Mouse (Mus musculus) embryonic stem cell, embryonic (primary cell): Measurements from ENCODE around the gene Dynlt1c.
"Not testable (repeated sequence)": the region's sequence is repeated elsewhere in the genome, so short reads cannot be mapped to it uniquely, and the experiment has no call there.

Source experiments
- CTCF ChIA-PET, 4 experiments: fragments of 300-600 bp in 2 of 4; fragments of 350-600 bp in 2 of 4; sonication (Branson Sonifier 250); formaldehyde crosslinking; loops; one replicate each; lab custom pipeline; 2022; ENCODE audit warnings: inconsistent platforms in 2 of 4; lab: Charles Lee
- POLR2A ChIA-PET, 4 experiments: fragments of 300-600 bp in 2 of 4; fragments of 350-600 bp in 2 of 4; sonication (Branson Sonifier 250); formaldehyde crosslinking; loops; one replicate each; lab custom pipeline; 2022; ENCODE audit warnings: antibody characterized with exemption in 4 of 4, inconsistent platforms in 1 of 4; lab: Charles Lee

Dynlt1c gene

DNA sequence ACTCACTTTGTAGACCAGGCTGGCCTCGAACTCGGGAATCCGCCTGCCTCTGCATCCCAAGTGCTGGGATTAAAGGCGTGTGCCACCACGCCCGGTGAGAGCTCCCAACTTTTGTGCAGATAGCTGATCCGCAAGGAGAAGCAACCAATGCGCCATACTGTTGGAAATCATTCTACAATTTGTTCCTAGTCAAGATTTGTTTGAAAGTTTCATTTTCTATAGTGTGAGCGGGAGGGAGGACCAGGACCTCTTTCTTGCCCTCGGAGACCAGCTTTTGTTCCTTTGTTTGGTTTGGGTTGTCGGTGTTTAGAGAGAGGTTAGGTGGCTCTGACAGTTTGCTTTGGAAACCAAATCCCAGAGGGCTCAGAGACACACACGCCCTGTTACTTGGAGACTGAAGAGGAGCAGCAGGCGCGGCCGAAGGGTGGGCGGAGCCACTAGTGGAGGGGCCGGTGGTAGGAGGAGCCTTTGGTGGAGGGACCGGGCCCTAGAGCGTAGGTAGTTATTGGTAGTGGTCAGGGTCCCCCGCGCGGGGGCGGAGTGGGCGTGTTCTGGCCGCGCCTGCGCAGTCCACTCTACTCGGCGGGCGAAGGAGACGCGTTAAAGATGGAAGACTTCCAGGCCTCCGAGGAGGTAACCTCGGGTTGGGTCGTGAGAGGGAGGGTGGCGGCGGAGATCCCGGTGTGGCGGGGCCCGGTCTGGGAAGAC, at the start of gene Dynlt1c:
Gene Dynlt1c (plus strand): TSS at position 468 of the 708 bp plus-strand sequence.
- CTCF ChIA-PET, POLR2A ChIA-PET: not testable (repeated sequence)

- POLR2A ChIA-PET, CTCF ChIA-PET: not testable (repeated sequence)
Observed at GRCm38 (mm10) chr17:6553798-6554197, 47.7 kb upstream of the Dynlt1c start.

DNA sequence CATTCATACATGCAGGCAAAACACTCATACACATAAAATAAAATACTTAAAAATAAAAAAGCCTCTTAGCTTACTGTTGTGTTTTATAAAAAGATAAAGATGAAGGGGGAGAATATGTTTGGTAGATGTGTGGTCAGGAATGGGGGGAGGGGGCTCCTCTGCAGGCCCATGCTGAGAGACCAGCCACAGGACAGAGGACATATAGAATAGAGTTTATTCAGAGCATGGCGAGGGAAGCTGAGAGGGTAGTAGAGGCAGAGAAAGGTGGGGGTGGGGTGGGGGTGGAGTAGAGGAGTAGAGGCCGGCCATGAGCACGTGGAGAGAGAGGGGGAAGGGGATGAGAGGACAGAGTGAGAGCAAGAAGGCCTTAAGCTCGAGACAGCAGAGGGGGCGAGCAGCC, 47.2 kb upstream of the Dynlt1c start:
- POLR2A ChIA-PET, CTCF ChIA-PET: not testable (repeated sequence)

DNA sequence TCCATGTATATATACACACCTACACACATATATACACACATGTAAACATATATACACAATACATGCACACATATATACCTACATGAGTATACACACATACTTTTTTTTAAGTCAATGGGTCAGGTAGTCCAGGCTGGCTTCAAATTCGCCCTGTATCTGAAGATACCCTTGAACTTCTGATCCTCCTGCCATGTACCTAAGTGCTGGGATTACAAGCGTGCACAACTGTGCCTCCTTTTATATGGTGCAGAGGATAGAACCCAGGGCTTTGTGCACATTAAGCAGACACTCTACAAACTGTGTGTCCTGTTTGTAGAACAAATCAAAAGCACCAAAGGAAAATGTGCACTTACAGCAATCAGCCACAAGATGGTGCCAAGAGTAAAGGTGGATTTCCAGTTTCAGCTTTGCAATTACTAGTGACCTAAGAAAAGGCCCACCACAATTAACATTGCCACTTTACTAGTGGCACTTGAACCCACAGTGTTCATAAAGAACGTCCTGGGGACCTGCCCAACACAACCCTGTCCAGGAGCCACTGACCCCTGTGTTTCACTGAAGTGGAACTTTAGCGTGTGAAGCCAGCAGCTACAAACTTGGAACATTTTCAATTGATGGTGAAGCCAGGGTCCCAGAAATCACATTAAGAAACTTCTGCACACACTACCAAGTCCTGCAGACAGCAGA, 41.9 kb upstream of the Dynlt1c start:
- CTCF ChIA-PET, POLR2A ChIA-PET: not testable (repeated sequence)

- CTCF ChIA-PET, POLR2A ChIA-PET: not testable (repeated sequence)
Observed at GRCm38 (mm10) chr17:6564866-6565265, 36.6 kb upstream of the Dynlt1c start.

GRCm38 (mm10) chr17:6567908-6568307, 33.6 kb upstream of the Dynlt1c start:
- POLR2A ChIA-PET, result not testable (repeated sequence)

DNA sequence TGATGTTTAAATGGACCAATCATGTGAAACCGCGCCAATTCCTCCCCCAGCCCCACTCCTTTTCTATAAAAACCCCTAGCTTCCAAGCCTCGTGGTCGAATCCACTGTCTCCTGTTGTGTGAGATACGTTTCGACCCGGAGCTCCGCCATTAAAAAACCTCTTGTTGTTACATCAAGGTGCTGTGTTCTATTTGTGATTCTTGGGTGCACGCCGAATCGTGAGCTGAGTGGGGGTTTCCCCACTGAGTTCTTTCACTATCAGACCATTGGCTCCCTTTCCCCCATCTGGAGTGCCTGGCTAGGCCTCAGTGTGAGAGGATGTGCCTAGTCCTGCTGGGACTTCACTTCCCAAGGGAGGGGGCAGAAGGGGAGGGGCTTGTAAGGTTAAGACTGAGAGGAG, 30.2 kb upstream of the Dynlt1c start:
- POLR2A ChIA-PET, CTCF ChIA-PET: not testable (repeated sequence)

More at GRCm38 (mm10) chr17:6567908-6568307, 33.6 kb upstream of the Dynlt1c start:
- CTCF ChIA-PET, result not testable (repeated sequence)

GRCm38 (mm10) chr17:6572202-6572601, 29.3 kb upstream of the Dynlt1c start:
- POLR2A ChIA-PET, CTCF ChIA-PET: not testable (repeated sequence)

DNA sequence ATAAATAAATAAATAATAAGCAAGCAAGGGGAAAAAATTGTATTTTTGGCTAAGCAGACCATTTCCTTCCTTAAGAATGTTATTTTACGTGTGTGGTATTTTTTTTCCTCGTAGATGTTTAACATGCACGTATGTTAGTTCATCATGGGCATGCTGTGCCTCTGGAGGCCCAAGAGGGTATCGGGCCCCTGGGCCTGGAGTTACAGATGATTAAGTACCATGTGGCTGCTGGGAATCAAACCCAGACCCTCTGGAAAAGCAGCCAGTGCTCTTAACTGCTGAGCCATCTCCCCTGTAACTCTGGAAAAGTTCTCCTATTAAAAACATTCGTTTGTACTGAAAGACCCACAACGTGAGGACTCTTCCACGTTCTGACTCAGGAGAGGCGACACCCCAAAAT, 26.1 kb upstream of the Dynlt1c start:
- CTCF ChIA-PET, POLR2A ChIA-PET: not testable (repeated sequence)

DNA sequence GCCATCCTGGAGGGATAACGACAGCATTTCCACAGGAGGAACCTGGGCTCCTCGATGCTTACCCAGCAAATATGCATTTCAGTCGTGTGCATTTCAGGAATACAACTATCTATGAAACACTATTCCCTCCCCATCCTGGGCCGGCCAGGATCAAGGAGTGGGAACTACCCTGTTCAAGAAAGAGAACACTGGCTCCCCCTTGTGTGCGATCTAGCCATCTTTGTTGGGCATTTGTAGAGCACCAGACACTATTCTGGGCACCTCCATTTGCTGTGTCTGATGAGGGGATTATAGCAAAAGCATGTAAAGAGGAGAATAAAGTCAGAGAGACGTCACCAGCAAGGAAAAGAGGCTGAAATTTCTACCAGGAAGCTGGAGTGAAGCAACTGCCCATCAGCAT, 12.8 kb upstream of the Dynlt1c start:
- POLR2A ChIA-PET, CTCF ChIA-PET: not testable (repeated sequence)

GRCm38 (mm10) chr17:6592109-6592508, 9.4 kb upstream of the Dynlt1c start:
- CTCF ChIA-PET, POLR2A ChIA-PET: not testable (repeated sequence)

- CTCF ChIA-PET, POLR2A ChIA-PET: not testable (repeated sequence)
Observed at GRCm38 (mm10) chr17:6593896-6594295, 7.6 kb upstream of the Dynlt1c start.

DNA sequence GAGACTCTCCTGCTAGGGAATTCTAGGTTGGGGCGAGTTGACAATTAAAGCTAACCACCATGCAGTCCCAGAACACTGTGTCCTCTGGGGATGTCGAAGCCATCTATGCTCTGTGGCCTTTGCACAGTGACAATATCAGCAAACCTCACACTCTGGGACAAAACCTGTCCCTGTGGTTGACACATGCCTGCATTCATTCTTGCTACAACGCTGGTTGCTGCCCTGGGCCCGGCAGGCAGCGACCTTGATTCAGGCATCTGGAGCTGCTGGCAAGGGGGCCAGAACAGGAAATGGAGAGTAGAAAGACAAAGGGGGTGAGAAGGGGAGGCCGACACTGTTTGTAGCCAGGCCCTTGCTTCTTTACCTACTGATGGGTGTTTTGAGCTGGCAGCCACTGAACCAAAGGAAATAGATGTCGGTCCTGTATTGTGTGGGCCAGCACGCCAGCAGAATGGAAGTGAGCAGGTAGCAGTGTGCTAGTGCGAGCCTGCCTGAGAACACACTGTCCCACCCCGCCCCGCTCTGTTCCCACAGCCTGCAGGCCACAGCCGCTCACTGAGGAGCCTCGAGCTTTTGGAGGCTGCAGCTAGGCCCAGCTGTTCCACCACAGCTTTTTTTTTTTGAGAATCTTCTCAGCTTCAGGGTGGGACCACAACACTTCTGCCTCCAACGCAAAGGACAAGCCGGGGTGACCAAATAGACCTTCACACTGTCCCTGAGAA, 5.5 kb upstream of the Dynlt1c start:
- POLR2A ChIA-PET, CTCF ChIA-PET: not testable (repeated sequence)

- POLR2A ChIA-PET, CTCF ChIA-PET: not testable (repeated sequence)
Observed at GRCm38 (mm10) chr17:6598356-6598755, 3.1 kb upstream of the Dynlt1c start.

- POLR2A ChIA-PET, CTCF ChIA-PET: not testable (repeated sequence)
Observed at GRCm38 (mm10) chr17:6600216-6600911, 1.1 kb upstream of the Dynlt1c start.

DNA sequence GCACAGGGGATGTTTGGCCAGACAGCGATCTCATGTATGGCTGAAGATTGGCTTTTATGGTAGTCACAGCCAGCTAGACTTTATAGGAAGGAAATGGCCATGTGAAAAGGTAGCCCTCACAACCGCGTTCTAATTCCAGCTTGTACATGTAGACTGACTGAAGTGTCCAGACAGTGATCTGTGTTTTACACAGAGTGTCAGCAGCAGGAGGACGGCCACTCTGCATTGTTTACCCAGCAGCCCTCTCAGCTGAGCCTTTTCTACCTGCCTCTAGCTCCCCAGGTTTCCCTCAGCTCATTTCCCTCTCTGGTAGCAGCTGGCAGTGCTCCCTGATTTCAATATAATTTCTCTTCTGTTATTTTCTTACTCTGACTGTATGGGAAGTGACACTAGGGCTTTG, 734 bp downstream of the Dynlt1c start:
- CTCF ChIA-PET, POLR2A ChIA-PET: not testable (repeated sequence)

- POLR2A ChIA-PET, result interaction anchor here in 1 of 4 experiments (0.9 kb wide), 1 partner anchor 23 kb away, joined by 3 read pairs; no protein-coding TSS in a partner anchor
- CTCF ChIA-PET, result not testable (repeated sequence)
Observed at GRCm38 (mm10) chr17:6605347-6605746, 3.9 kb downstream of the Dynlt1c start.

- POLR2A ChIA-PET, CTCF ChIA-PET: not testable (repeated sequence)
Observed at GRCm38 (mm10) chr17:6613524-6613923, 12.1 kb downstream of the Dynlt1c start.

- POLR2A ChIA-PET, CTCF ChIA-PET: not testable (repeated sequence)
Observed at GRCm38 (mm10) chr17:6614316-6614715, 12.8 kb downstream of the Dynlt1c start.

- CTCF ChIA-PET, POLR2A ChIA-PET: not testable (repeated sequence)
Observed at GRCm38 (mm10) chr17:6616731-6617130, 15.3 kb downstream of the Dynlt1c start.
